8 mouse cellular contexts compared by ENCODE assay signal in genomic region chr17:33759767-33760254, GRCm38 (mm10). TPM values are rescaled to one million over a fixed set of nuclear protein-coding genes. Genes with fewer than 3 reads are reported as not detected.
DNase-seq lines count a peak whose midpoint lies in the region; ATAC-seq lines count a peak whose summit lies in the region.

No protein-coding gene starts in this region.

- H3K27ac ChIP-seq in heart, embryonic 14.5 days (replicated peaks in 1 of 2; ENCODE audit: control insufficient read depth in 1 of 2, insufficient read depth in 1 of 2, low read depth in 2 of 2, low read length in 2 of 2): peak overlapping the region; percentile 99
- peak overlapping the region; percentile 100 for H3K27ac ChIP-seq in liver, embryonic 12.5 days

- H3K4me3 ChIP-seq in heart, embryonic 14.5 days (ENCODE audit: control insufficient read depth in 1 of 2, insufficient read depth in 1 of 2, low read depth in 1 of 2, low read length in 2 of 2): peak overlapping the region; percentile 69 to 89
- H3K4me3 ChIP-seq in liver, embryonic 12.5 days: peak overlapping the region; percentile 87

- peak; percentile 31 for ATAC-seq in CD4-positive, CD25-positive, alpha-beta regulatory T cell, adult 4 months
- ATAC-seq in heart, embryonic 14.5 days (ENCODE audit: insufficient number of reproducible peaks, insufficient read depth, low FRiP score, low read depth): peak; percentile 83
- peak; percentile 78 for ATAC-seq in liver, embryonic 12.5 days

- H3K9ac ChIP-seq in heart, embryonic 14.5 days (ENCODE audit: low read length): peak overlapping the region; percentile 98
- peak overlapping the region; percentile 96 for H3K9ac ChIP-seq in liver, embryonic 12.5 days

- peak overlapping the region; percentile 79 for H3K4me2 ChIP-seq in heart, embryonic 14.5 days (ENCODE audit: low read length)
- peak overlapping the region; percentile 82 for H3K4me2 ChIP-seq in liver, embryonic 12.5 days

- no peaks in the 10 kb centered on the region for H3K9me3 ChIP-seq in heart, embryonic 14.5 days (ENCODE audit: control insufficient read depth, low read length)
- H3K9me3 ChIP-seq in liver, embryonic 12.5 days (replicated peaks): no peaks in the 10 kb centered on the region

- no peaks in the 10 kb centered on the region for H3K27me3 ChIP-seq in heart, embryonic 14.5 days (ENCODE audit: control insufficient read depth, insufficient read depth, low read length)
- H3K27me3 ChIP-seq in liver, embryonic 12.5 days (replicated peaks): no peaks in the 10 kb centered on the region
- no peaks in the 10 kb centered on the region for H3K27me3 ChIP-seq in splenic B cell, adult 2 months (ENCODE audit: control insufficient read depth, insufficient read depth, low read length, poor library complexity, severe bottlenecking)

- H3K36me3 ChIP-seq in heart, embryonic 14.5 days (ENCODE audit: control insufficient read depth, insufficient read depth, low read length): peaks cover 3% of the 10 kb centered on the region; the same call in 1 of the 2 replicates
- H3K36me3 ChIP-seq in liver, embryonic 12.5 days: peaks cover 33% of the 10 kb centered on the region
- no peaks in the 10 kb centered on the region for H3K36me3 ChIP-seq in splenic B cell, adult 2 months (ENCODE audit: control insufficient read depth, insufficient read depth, low read length, poor library complexity, severe bottlenecking)

- WGBS in heart, embryonic 14.5 days: under 1% methylated on average over 38 of the region's 38 CpGs
- WGBS in liver, embryonic 12.5 days (ENCODE audit: insufficient replicate concordance): under 1% methylated on average over 38 of the region's 38 CpGs

- peak; percentile 94 for DNase-seq in c-Kit-negative CD71-positive TER-119-positive erythroid progenitor cells, embryonic 14.5 days (ENCODE audit: low read depth, low spot score)
- peak; percentile 67 for DNase-seq in fibroblast of lung, adult 2 months (ENCODE audit: low read depth)
- peak; percentile 97 for DNase-seq in kidney, postnatal 14 days
- DNase-seq in naive thymus-derived CD4-positive, alpha-beta T cell, adult 2 months (ENCODE audit: low read depth): peak; percentile 86
- peak; percentile 81 for DNase-seq in splenic B cell, adult 2 months (ENCODE audit: low read depth, low spot score)

- H3K4me1 ChIP-seq in heart, embryonic 14.5 days (ENCODE audit: control insufficient read depth in 2 of 2, insufficient read depth in 2 of 2, low read length in 2 of 2): peaks cover 19 to 45% of the 10 kb centered on the region in 2 experiments
- H3K4me1 ChIP-seq in liver, embryonic 12.5 days: peaks cover 51% of the 10 kb centered on the region

RNA-seq across cellular contexts. Expression of gene Rab11b, which starts 0.5 kb away (rescaled TPM):
- 100 to 1,000 TPM; 257 to 400 TPM for polyA plus RNA-seq in CD4-positive, CD25-positive, alpha-beta regulatory T cell, adult 4 months (2017; shearing (Covaris generic))
- polyA plus RNA-seq in heart, embryonic 14.5 days (2014; fragmentation: Nextera tagmentation; extraction: Ambion mirVana): 300 and 314 TPM in 2 replicates
- 147 and 169 TPM in 2 replicates for polyA plus RNA-seq in liver, embryonic 12.5 days (2016; fragmentation: Nextera tagmentation; extraction: Ambion mirVana)

RNA-seq across cellular contexts. Expression of gene Angptl4, which starts 21.8 kb away (rescaled TPM):
- polyA plus RNA-seq in CD4-positive, CD25-positive, alpha-beta regulatory T cell, adult 4 months (2017; shearing (Covaris generic)): 1 to 10 TPM; 4.4 to 6.1 TPM
- polyA plus RNA-seq in heart, embryonic 14.5 days (2014; fragmentation: Nextera tagmentation; extraction: Ambion mirVana): 13.5 and 16.4 TPM in 2 replicates
- 17.3 and 21.0 TPM in 2 replicates for polyA plus RNA-seq in liver, embryonic 12.5 days (2016; fragmentation: Nextera tagmentation; extraction: Ambion mirVana)

RNA-seq across cellular contexts. Expression of gene March2, which starts 41.3 kb away (rescaled TPM):
- 10 to 100 TPM; 23.1 to 24.4 TPM for polyA plus RNA-seq in CD4-positive, CD25-positive, alpha-beta regulatory T cell, adult 4 months (2017; shearing (Covaris generic))
- 71.0 and 85.3 TPM in 2 replicates for polyA plus RNA-seq in heart, embryonic 14.5 days (2014; fragmentation: Nextera tagmentation; extraction: Ambion mirVana)
- 196 and 205 TPM in 2 replicates for polyA plus RNA-seq in liver, embryonic 12.5 days (2016; fragmentation: Nextera tagmentation; extraction: Ambion mirVana)

RNA-seq across cellular contexts. Expression of gene Kank3, which starts 50.5 kb away (rescaled TPM):
- 1 to 10 TPM; 6.3 to 8.9 TPM for polyA plus RNA-seq in CD4-positive, CD25-positive, alpha-beta regulatory T cell, adult 4 months (2017; shearing (Covaris generic))
- 53.8 and 54.2 TPM in 2 replicates for polyA plus RNA-seq in heart, embryonic 14.5 days (2014; fragmentation: Nextera tagmentation; extraction: Ambion mirVana)
- polyA plus RNA-seq in liver, embryonic 12.5 days (2016; fragmentation: Nextera tagmentation; extraction: Ambion mirVana): 12.6 and 13.2 TPM in 2 replicates

Comparison
In these comparisons a context has a peak if more than half of its experiments do, and no peak if none do; other contexts are left out.
1. Peak in every context shown above with its lines: DNase-seq, ATAC-seq, H3K4me3 ChIP-seq and H3K27ac ChIP-seq.
2. ATAC-seq: peak in every context shown above with its lines; median percentile 83 in heart, embryonic 14.5 days; 78 in liver, embryonic 12.5 days; 31 in CD4-positive, CD25-positive, alpha-beta regulatory T cell, adult 4 months.